ENCODE assay signal across 17 mouse cellular contexts in the genomic region with DNA sequence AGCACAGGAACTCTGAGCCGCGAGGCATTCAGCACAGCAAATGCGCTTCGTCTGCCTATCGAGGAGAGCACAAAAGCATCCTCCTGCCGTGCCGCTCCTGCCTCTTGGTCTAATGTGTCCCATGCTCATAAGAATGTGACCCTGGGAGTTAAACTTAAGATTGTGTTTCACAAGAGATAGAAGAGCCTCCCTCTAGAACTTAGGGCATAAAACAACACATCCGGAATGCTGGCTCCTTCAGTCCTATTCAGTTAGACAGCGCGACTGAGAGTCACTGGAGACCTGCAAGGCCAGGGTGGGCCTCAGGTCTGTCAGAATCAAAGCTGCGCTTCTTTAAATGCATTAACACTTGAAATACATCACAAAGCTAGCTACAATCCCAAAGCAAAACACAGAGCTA.
"Had no signal": no experiment of that assay in that cellular context is flagged by ENCODE, and none has a peak within 500 bp of the region (broad histone marks: within the 10 kb centered on the region; RNA-seq: fewer than 3 reads in every experiment).

No protein-coding gene starts in this region.

- H3K27ac ChIP-seq: limb, embryonic 12.5 days; limb, embryonic 15.5 days; macrophage; midbrain, embryonic 12.5 days; midbrain, embryonic 15.5 days; neural tube, embryonic 12.5 days; neural tube, embryonic 15.5 days; stomach, embryonic 15.5 days had no signal

- H3K4me3 ChIP-seq: limb, embryonic 12.5 days; limb, embryonic 15.5 days; midbrain, embryonic 12.5 days; midbrain, embryonic 15.5 days; neural tube, embryonic 12.5 days; neural tube, embryonic 15.5 days; stomach, embryonic 15.5 days had no signal

- H3K9ac ChIP-seq: limb, embryonic 12.5 days; limb, embryonic 15.5 days; lung, embryonic 14.5 days; midbrain, embryonic 12.5 days; midbrain, embryonic 15.5 days; neural tube, embryonic 12.5 days; neural tube, embryonic 15.5 days; stomach, embryonic 15.5 days had no signal

- H3K9me3 ChIP-seq: limb, embryonic 12.5 days; limb, embryonic 15.5 days; midbrain, embryonic 12.5 days; midbrain, embryonic 15.5 days; neural tube, embryonic 12.5 days; neural tube, embryonic 15.5 days; stomach, embryonic 15.5 days had no signal

- H3K27me3 ChIP-seq: limb, embryonic 12.5 days; limb, embryonic 15.5 days; midbrain, embryonic 12.5 days; midbrain, embryonic 15.5 days; neural tube, embryonic 12.5 days; neural tube, embryonic 15.5 days; stomach, embryonic 15.5 days had no signal

- H3K4me2 ChIP-seq: limb, embryonic 12.5 days; limb, embryonic 15.5 days; lung, embryonic 14.5 days; midbrain, embryonic 12.5 days; midbrain, embryonic 15.5 days; neural tube, embryonic 12.5 days; neural tube, embryonic 15.5 days; stomach, embryonic 15.5 days had no signal

- DNase-seq: kidney, postnatal 14 days; kidney, postnatal 4 days; left cerebral cortex, postnatal 4 days; lung, embryonic 14.5 days; right cerebral cortex, postnatal 25 days; spleen, adult 18-20 months; thymus, postnatal 25 days had no signal

- H3K4me1 ChIP-seq: limb, embryonic 12.5 days; limb, embryonic 15.5 days; midbrain, embryonic 12.5 days; midbrain, embryonic 15.5 days; neural tube, embryonic 12.5 days; neural tube, embryonic 15.5 days; stomach, embryonic 15.5 days had no signal

- ATAC-seq: intestine, postnatal 0 days; lung, postnatal 0 days; midbrain, embryonic 15.5 days had no signal
